Mouse (Mus musculus): Measurements from ENCODE around the gene Dip2b.

DNA sequence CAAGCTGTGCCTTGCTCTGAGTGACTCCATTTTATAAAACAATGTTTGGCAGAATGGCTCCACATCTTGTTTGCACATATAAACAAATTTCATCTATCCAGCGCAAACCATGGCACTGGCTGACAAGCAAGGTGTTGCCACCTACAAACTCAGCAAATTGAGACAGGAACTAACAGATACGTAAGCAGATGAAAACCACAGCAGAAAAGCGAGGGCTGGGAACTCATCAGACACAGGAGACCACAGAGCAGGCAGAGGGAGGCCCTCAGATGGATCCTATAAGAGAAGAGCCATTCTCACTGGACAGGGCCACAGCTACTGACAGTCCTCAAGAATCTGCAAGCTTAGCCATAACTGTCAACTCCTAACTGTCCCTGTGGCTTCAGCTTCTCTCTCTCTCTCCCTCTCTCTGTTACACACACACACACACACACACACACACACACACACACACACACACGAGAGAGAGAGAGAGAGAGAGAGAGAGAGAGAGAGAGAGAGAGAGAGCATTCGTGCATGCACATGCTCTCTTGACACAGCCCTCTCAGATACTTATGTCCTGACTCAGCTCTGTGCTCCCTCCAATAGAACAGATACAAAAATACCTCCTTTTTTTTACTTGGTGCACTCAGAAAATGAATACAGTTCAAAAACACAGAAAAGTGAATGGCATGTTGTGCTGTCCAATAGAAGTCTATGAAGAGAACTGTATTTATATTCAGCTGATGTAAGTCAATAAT is 227.3 kb downstream of the Dip2b start:
- TF ChIP-seq CTCF (IDR thresholded peaks at IDR 0.05; ENCODE audit: borderline replicate concordance, insufficient read depth, low read depth, low read length) (no peak), POLR2A (IDR thresholded peaks at IDR 0.05; ENCODE audit: borderline replicate concordance, insufficient read depth, low read length) (no peak)
